Mouse (Mus musculus) intestine, embryonic 15.5 days (tissue): ENCODE measurements around the gene Grm7. TPM values are rescaled to one million over a fixed set of nuclear protein-coding genes. Genes with fewer than 3 reads are reported as not detected.

Experiments used
- ATAC-seq: fragments of 200-750 bp; cut with Nextera tagmentation; 2 replicates; pipeline ENCODE4 v1.8.0; 2017; ENCODE audit warnings: moderate TSS enrichment, moderate library complexity
- H3K27ac ChIP-seq: fragments of 300-500 bp; sonication (generic); 2 replicates; pipeline ENCODE4 v1.5.1; 2015; ENCODE audit warnings: mild to moderate bottlenecking, inconsistent platforms
- H3K27me3 ChIP-seq: fragments of 300-500 bp; sonication (generic); replicated peaks from 2 replicates; pipeline ENCODE4 v1.6.1; 2015; ENCODE audit warnings: inconsistent platforms
- H3K36me3 ChIP-seq: fragments of 300-500 bp; sonication (generic); 2 replicates; pipeline ENCODE4 v1.6.1; 2015; ENCODE audit warnings: inconsistent platforms
- H3K4me1 ChIP-seq: fragments of 300-500 bp; sonication (generic); replicated peaks from 2 replicates; pipeline ENCODE4 v1.6.1; 2015; ENCODE audit warnings: inconsistent platforms
- H3K4me2 ChIP-seq: fragments of 300-500 bp; sonication (generic); replicated peaks from 2 replicates; pipeline ENCODE4 v1.6.1; 2015; ENCODE audit warnings: mild to moderate bottlenecking, inconsistent platforms
- H3K4me3 ChIP-seq: fragments of 300-500 bp; sonication (generic); replicated peaks from 2 replicates; pipeline ENCODE4 v1.5.1; 2015; ENCODE audit warnings: inconsistent platforms
- H3K9ac ChIP-seq: fragments of 300-500 bp; sonication (generic); 2 replicates; pipeline ENCODE4 v1.6.1; 2015; ENCODE audit warnings: inconsistent platforms
- H3K9me3 ChIP-seq: fragments of 300-500 bp; sonication (generic); 2 replicates; pipeline ENCODE4 v1.6.1; 2016; ENCODE audit warnings: inconsistent platforms
- WGBS: fragments of 180-500 bp; shearing (Covaris S2); methylation state at CpG from one replicate; pipeline ENCODE4 v1.1.7; 2015; 5-methylcytosine and 5-hydroxymethylcytosine counted together
- polyA plus RNA-seq: library from polyadenylated mRNA; unstranded; fragments of >200 nt; fragmentation: Nextera tagmentation; extraction: Ambion mirVana; gene quantifications from 2 replicates; pipeline ENCODE4 v1.2.1, GENCODE M21; 2015

The Grm7 gene
- polyA plus RNA-seq, 1 experiment from 2014 or later = 1.9 TPM

DNA sequence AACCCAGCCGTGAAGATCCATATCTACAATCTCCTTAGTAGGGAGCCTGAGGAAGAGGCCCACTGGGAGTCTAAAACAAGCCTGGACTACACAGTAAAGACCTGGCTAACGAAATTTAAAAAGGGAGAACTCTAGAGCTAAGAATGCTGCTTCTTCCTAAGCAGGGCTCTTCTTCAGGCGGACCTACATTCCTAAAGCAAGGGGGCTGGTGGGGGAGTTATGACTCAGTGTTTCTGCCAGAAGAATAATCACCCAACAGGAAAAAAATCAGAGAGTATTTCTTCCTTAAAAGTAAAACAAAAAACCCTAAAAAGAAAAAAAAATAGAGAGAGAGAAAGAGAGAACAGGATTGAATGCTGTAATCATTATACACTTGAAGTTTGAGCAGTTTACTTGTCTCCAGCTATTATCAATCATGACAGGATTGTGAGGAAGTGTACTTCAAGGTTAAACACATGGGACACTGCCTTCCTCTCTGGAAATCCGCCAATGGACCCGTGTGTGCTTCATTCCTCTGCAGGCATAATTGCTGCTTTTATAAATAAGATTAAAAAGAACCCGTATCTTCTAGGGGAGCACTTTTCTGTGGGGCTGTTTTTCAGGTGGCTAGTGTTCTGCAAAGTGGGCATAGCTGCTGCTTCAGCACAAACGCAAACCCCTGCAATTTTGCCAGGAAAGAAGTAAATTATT lies 98.7 kb downstream of the Grm7 start:
- no peaks in the 10 kb centered on the region for H3K27me3 ChIP-seq
- no peaks in the 10 kb centered on the region for H3K9me3 ChIP-seq
- no peak overlapping the region for H3K4me2 ChIP-seq
- no peaks in the 10 kb centered on the region for H3K36me3 ChIP-seq
- WGBS = 26% methylated on average over 7 of the region's 7 CpGs
- no peak overlapping the region for H3K9ac ChIP-seq
- H3K4me3 ChIP-seq = no peak overlapping the region
- no peaks in the 10 kb centered on the region for H3K4me1 ChIP-seq
- ATAC-seq = no peak
- no peak overlapping the region for H3K27ac ChIP-seq

DNA sequence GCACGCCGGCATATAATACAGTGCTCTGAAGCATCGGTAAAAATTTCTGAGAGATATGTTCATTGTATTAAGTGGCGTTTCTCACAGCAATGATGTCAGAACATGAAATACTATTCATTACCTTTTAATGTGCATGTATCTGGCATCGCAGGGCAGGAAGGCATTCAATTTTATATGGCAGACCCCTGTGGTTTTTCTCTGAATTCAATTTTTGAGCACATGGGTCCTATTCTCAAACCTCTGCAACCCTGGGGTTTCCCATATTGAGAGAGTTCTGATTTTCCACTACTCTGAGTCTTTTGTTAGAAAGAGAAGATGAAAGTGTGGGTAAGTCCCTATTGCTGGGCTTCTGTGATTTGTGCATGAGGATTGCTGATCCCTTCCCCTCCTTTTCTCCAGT lies 110.5 kb downstream of the Grm7 start:
- no peaks in the 10 kb centered on the region for H3K36me3 ChIP-seq
- H3K9me3 ChIP-seq = no peaks in the 10 kb centered on the region
- no peaks in the 10 kb centered on the region for H3K27me3 ChIP-seq
- ATAC-seq = no peak
- no peak overlapping the region for H3K27ac ChIP-seq
- no peak overlapping the region for H3K9ac ChIP-seq
- 94% methylated on average over 5 of the region's 5 CpGs for WGBS
- H3K4me2 ChIP-seq = no peak overlapping the region
- H3K4me3 ChIP-seq = no peak overlapping the region
- no peaks in the 10 kb centered on the region for H3K4me1 ChIP-seq

DNA sequence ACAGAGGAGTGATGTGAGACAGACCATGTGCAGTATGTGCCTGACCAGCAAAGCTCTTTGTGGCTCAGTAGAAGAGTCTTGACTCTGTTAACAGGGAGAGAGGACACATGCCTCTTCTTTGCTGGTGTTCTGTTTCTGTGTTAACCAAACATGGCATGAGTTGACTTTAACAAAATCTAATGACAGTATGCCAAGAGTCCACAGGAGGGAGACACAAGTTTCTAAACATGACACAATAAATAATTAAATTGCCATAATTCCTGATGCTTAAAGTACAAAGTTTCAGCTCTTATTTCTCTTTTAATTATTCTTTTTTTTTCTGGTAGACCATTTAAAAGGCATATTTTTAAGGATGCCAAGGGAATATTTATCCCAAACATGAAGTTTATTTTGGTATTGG lies 124.2 kb downstream of the Grm7 start:
- no peak overlapping the region for H3K4me3 ChIP-seq
- no peaks in the 10 kb centered on the region for H3K36me3 ChIP-seq
- no peak for ATAC-seq
- no peaks in the 10 kb centered on the region for H3K9me3 ChIP-seq
- H3K27ac ChIP-seq = no peak overlapping the region
- H3K4me2 ChIP-seq = no peak overlapping the region
- H3K27me3 ChIP-seq = no peaks in the 10 kb centered on the region
- H3K4me1 ChIP-seq = no peaks in the 10 kb centered on the region
- no peak overlapping the region for H3K9ac ChIP-seq

DNA sequence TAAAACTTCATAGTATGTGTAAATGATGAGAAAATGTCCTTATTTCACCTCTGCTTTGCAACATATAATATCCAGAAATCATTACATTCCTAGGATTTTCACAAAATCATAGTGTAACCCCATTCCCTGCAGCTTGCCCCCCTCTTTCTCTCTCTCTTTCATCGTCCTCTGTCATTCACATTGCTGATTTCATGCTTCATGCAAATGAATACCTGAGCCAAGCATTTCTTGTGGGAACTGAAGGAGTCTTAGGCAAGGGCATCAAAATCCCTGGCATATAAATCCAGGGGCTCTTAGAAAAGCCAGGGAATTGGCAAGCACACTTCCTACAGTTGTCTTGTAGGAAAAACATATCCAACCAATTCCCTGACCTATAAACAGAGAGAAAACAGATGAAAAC lies 127.3 kb downstream of the Grm7 start:
- H3K4me2 ChIP-seq = no peak overlapping the region
- H3K9ac ChIP-seq = no peak overlapping the region
- no peaks in the 10 kb centered on the region for H3K36me3 ChIP-seq
- no peak for ATAC-seq
- no peak overlapping the region for H3K27ac ChIP-seq
- no peaks in the 10 kb centered on the region for H3K4me1 ChIP-seq
- H3K4me3 ChIP-seq = no peak overlapping the region
- 48% methylated on average over 1 of the region's 1 CpGs for WGBS
- H3K9me3 ChIP-seq = no peaks in the 10 kb centered on the region
- no peaks in the 10 kb centered on the region for H3K27me3 ChIP-seq

DNA sequence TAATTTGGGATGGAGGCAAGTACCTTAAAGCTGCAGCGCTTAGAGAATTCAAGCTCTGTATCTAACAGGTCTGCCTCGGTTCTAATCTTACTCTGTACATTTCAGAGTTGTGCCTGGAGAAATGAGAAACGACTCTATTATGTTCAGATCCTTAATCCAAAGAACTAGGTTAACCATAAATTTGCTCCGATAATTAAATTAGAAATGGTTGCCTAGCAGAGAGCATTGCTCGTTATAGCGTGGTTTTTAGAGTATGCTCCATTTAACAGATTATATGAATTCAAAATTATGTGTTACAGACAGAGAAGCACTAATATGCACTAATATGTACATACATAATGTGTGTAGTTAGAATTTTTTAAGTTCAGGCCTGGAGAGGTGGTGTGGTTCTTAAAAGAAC lies 130.7 kb downstream of the Grm7 start:
- Histone ChIP-seq H3K4me3 (no peak overlapping the region), H3K9me3 (no peaks in the 10 kb centered on the region), H3K9ac (no peak overlapping the region), H3K4me2 (no peak overlapping the region), H3K27ac (no peak overlapping the region), H3K36me3 (no peaks in the 10 kb centered on the region), H3K4me1 (no peaks in the 10 kb centered on the region), H3K27me3 (no peaks in the 10 kb centered on the region)
- no peak for ATAC-seq
- WGBS = 89% methylated on average over 6 of the region's 6 CpGs

DNA sequence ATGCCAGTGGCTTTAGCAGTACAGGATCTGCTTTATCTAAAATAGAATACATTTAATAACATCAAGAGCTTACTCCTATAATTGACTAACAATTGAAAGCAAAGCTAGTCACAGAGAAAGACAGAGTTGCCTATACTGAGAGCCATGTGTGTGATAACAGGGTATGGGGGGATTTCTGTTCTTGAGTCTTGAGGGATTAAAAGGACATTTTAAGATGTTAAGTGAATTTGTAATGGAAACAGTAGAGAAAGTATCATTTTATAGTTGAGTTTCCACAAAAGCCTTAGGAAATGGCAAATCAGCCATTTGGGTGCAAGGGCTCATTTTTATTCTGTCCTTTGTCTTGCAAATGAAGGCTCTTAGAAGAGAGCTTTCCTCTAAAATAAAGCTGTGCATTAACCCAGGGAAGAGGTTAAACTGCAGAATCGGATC lies 140.1 kb downstream of the Grm7 start:
- H3K4me2 ChIP-seq = no peak overlapping the region
- H3K9me3 ChIP-seq = no peaks in the 10 kb centered on the region
- no peak overlapping the region for H3K4me3 ChIP-seq
- H3K9ac ChIP-seq = no peak overlapping the region
- WGBS = 63% methylated on average over 1 of the region's 1 CpGs
- H3K27me3 ChIP-seq = no peaks in the 10 kb centered on the region
- no peak overlapping the region for H3K27ac ChIP-seq
- no peak for ATAC-seq
- H3K36me3 ChIP-seq = no peaks in the 10 kb centered on the region
- no peaks in the 10 kb centered on the region for H3K4me1 ChIP-seq

DNA sequence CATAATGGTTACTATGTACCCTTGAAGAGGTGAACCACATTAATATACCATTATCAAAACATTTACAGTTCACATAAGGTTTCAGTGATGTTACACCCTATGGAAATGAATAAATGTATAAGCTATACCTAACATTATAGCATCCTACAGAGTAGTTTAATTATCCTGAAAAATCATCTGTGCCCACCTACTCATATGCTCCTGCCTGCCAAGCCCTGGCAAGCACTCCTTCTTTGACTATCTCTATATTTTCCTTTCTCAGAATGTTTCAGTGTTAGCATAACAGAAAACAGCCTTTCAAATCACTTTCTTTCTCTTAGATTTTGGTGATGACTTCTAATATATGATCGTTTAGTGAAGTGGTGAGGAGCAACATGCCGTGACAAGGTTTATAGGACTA lies 147.3 kb downstream of the Grm7 start:
- Histone ChIP-seq H3K27ac (no peak overlapping the region), H3K9ac (no peak overlapping the region), H3K9me3 (no peaks in the 10 kb centered on the region), H3K4me3 (no peak overlapping the region), H3K4me2 (no peak overlapping the region), H3K36me3 (no peaks in the 10 kb centered on the region), H3K27me3 (no peaks in the 10 kb centered on the region), H3K4me1 (no peaks in the 10 kb centered on the region)
- no peak for ATAC-seq
- 85% methylated on average over 2 of the region's 2 CpGs for WGBS

DNA sequence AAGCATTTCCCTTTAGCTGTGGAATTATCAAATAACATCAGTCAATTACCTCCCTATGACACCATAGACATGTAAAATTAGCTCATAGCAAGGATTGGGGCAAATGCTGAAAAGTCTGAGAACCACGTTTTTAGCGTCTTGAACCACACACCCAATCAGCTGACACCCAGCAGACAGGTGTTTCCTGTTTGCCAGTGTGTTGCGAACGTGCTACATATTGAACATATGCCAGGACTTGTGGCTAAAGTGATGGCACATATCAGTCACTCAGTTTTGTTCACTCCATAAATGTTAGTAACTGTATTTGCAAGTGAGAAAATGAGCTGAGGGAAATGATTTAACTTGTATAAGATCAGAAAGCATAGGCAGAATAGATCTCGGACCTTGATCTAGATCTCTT lies 162.1 kb downstream of the Grm7 start:
- H3K4me2 ChIP-seq = no peak overlapping the region
- H3K4me3 ChIP-seq = no peak overlapping the region
- H3K27ac ChIP-seq = no peak overlapping the region
- no peaks in the 10 kb centered on the region for H3K36me3 ChIP-seq
- H3K9me3 ChIP-seq = no peaks in the 10 kb centered on the region
- no peaks in the 10 kb centered on the region for H3K4me1 ChIP-seq
- no peaks in the 10 kb centered on the region for H3K27me3 ChIP-seq
- no peak overlapping the region for H3K9ac ChIP-seq
- ATAC-seq = no peak
- 67% methylated on average over 5 of the region's 5 CpGs for WGBS

DNA sequence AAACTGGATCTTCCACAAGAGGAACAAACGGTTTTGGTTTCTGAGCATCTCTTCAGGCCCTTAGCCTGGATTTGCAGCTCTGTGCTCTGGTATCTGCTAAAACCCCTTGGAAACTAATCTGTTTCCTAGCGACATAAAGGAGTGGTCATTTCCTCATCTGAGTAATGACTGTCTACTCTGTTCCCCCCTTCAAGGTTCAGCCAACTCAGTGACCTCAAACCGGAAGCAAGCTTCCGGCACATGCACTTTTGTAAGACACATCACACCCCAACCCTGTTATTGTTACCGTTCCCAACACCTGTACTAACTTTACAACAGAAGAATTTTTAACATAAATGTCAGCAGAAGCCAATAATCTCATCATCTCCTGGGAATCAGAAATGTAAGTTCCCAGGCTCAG lies 166.8 kb downstream of the Grm7 start:
- no peak for ATAC-seq
- Histone ChIP-seq H3K36me3 (no peaks in the 10 kb centered on the region), H3K4me1 (no peaks in the 10 kb centered on the region), H3K9me3 (no peaks in the 10 kb centered on the region), H3K4me3 (no peak overlapping the region), H3K4me2 (no peak overlapping the region), H3K9ac (no peak overlapping the region), H3K27ac (no peak overlapping the region), H3K27me3 (no peaks in the 10 kb centered on the region)
- 65% methylated on average over 5 of the region's 5 CpGs for WGBS

DNA sequence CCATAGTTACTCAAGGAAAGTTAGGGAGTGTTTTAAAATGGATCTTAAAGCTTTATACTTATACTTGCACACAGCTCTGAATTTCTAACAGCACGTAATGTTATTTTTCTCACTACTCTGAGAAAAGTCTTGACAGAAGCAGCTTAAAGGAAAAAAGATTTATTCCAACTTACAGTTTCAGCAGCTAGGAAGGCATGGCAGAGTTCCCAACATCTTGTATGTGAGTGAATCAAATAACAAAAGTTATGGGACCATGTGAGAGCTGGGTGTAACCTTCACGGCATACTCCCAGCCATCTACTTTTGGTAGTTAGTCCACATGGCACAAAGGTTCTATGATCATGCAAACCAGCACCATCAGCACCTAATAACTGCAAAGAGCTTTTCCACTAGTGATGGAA lies 172.9 kb downstream of the Grm7 start:
- 77% methylated on average over 2 of the region's 2 CpGs for WGBS
- Histone ChIP-seq H3K4me2 (no peak overlapping the region), H3K4me3 (no peak overlapping the region), H3K9me3 (no peaks in the 10 kb centered on the region), H3K4me1 (no peaks in the 10 kb centered on the region), H3K36me3 (no peaks in the 10 kb centered on the region), H3K9ac (no peak overlapping the region), H3K27ac (no peak overlapping the region), H3K27me3 (no peaks in the 10 kb centered on the region)
- ATAC-seq = no peak

DNA sequence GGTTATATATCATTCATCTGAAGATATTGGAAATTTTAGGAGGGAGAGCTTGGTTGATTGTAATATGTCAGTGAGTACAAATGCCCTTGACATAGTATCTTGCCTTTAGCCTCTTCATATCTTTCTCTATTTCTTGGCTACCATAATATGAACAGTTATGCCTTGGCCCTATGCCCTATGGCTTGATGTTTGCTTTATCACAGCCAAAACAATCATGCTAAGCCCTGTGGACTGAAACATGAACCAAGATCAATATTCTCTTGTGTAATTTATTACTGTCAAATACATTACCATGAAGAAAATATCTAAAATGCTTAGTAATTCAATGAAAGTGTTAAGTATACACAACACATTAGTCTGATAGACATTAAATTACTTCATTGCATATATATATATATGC lies 222.9 kb downstream of the Grm7 start:
- Histone ChIP-seq H3K27ac (no peak overlapping the region), H3K4me1 (no peaks in the 10 kb centered on the region), H3K4me2 (no peak overlapping the region), H3K36me3 (no peaks in the 10 kb centered on the region), H3K9ac (no peak overlapping the region), H3K9me3 (no peaks in the 10 kb centered on the region), H3K27me3 (no peaks in the 10 kb centered on the region), H3K4me3 (no peak overlapping the region)
- ATAC-seq = no peak

DNA sequence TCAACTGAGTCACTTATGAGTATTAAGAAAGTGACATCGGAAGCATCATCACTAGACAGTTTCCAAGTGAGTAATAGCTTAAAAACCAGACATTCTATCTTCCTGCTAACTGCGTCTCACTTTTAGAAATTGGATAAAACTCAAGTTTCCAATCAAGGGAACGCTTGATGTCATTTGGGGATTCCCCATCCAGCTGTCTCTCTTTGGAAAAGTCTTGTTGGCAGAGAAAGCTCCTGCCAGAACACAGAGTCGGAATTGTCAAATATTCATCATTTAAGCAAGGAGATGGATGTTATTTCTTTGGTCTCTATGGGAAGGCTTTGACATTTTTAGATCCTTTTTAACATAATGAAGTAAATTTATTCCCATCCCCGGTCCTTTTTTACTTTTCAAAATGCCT lies 336.6 kb downstream of the Grm7 start:
- no peak overlapping the region for H3K4me3 ChIP-seq
- H3K9me3 ChIP-seq = no peaks in the 10 kb centered on the region
- no peaks in the 10 kb centered on the region for H3K27me3 ChIP-seq
- no peak for ATAC-seq
- H3K9ac ChIP-seq = no peak overlapping the region
- no peak overlapping the region for H3K27ac ChIP-seq
- no peak overlapping the region for H3K4me2 ChIP-seq
- WGBS = 73% methylated on average over 5 of the region's 5 CpGs
- H3K36me3 ChIP-seq = no peaks in the 10 kb centered on the region
- no peaks in the 10 kb centered on the region for H3K4me1 ChIP-seq

DNA sequence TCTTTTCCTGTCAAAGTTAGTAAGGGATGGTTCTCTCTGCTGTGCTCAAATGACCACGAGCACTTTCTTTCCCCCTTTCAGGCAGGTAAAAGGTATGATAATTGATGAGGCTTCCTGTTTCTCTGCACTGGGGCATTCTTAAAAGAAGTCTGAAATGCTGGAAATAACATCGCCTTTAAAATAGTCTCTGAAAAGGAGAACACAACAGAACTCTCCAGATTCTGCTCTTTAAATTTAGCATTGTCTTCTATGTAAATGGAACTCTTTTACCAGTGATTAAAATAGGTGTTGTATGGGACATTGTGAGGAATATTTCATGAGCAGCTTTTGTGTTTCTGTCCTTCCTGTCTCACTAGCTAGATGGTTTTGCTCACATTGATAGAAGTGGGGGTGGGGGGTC lies 393.7 kb downstream of the Grm7 start:
- Histone ChIP-seq H3K36me3 (no peaks in the 10 kb centered on the region), H3K4me3 (no peak overlapping the region), H3K27ac (no peak overlapping the region), H3K4me2 (no peak overlapping the region), H3K27me3 (no peaks in the 10 kb centered on the region), H3K9ac (no peak overlapping the region), H3K9me3 (no peaks in the 10 kb centered on the region), H3K4me1 (no peaks in the 10 kb centered on the region)
- ATAC-seq = no peak
- WGBS = 61% methylated on average over 2 of the region's 2 CpGs
